Mouse (Mus musculus) spleen, adult 12 weeks (tissue): ENCODE data around the gene Dysf.

Experiments
- DNase-seq: peaks from one replicate; pipeline ENCODE4 v3.0.0; 2022; ENCODE audit warnings: low spot score

Gene Dysf

DNA sequence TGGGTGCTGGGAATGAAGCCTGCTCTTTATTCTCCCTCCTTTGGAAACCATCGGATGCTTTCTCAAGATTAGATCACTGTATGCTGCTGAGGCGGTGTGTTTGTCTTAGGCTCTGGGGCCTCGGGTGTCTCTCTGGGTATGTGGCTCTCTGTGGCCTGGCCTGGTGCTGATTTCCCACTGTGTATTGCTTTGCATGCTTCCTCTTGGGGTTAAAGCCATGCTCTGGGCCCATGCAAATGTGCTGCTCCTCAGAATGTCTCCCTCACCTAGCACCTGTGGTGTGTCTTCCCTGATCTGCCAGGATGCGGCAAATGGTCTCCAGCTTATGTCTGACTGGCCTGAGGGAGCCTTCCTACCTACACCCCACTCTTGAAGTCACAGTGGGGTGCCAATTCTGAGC lies 41.8 kb downstream of the Dysf start:
- DNase-seq = no peak

DNA sequence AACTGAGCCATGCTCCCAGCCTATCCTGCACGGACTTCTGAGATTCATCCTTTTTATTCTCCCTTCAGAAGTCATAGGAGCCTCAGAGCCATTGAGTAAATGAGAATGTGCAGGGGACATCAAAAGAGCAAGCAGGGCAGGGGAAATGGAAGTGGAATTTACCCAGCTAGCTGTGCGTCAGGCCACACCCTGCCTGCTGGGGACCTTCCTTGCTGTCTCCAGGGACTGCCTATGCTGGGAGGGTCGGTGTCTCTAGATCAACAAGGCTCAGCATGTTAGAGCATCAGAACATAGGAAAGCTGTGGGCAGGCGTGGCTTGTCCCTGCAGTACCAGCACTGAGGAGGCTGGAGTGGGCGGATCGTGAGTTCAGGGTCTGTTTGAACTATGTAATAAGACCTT lies 42.6 kb downstream of the Dysf start:
- DNase-seq = no peak

DNA sequence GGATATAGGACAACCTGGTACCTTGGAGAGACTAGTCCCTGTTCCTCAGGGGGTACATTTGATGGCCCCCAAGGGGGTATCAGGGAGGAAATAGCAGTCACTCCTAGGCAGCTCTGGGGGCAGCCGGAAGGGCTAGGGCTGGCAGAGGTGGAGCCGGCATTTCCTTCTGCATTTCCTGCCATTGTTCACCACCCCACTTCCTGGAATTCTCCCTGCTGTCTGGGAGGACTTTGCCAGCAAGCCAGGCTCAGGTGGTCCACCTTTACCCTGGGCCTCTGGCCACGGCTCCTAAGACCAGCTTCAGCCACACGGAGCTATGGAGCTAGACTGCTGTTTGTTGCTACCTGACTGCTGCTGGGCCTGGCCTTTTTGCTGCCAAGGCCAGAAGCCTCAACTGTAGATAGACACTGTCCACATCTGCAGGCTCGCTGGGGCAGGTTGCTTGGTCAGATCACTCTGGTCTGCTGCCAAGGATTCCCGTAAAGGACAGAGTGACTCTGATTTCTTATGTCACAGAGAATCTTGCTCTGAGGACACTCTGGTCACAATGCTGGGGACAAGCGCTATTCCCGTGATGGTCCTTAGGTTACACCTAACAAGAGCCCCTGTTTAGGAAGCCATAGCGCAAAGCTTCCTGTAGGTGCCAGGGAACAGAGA lies 45.6 kb downstream of the Dysf start:
- no peak for DNase-seq

DNA sequence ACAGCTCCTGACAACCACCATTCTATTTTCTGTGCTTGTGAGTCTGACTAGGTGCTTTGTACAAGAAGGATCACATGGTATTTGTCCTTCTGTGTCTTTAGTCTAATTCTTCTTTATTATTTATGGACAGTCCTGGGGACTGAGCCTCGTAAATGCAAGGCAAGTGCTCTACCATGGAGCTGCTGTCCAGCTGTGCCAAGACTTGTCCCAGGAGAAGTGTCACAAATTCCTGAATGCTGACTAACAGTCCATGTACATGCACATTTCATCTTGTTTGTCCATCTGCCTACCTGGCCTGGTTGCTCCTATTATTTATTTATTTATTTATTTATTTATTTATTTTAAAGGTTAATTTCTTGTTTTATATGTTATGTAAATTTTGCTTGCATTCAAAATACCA lies 47.2 kb downstream of the Dysf start:
- DNase-seq = no peak

DNA sequence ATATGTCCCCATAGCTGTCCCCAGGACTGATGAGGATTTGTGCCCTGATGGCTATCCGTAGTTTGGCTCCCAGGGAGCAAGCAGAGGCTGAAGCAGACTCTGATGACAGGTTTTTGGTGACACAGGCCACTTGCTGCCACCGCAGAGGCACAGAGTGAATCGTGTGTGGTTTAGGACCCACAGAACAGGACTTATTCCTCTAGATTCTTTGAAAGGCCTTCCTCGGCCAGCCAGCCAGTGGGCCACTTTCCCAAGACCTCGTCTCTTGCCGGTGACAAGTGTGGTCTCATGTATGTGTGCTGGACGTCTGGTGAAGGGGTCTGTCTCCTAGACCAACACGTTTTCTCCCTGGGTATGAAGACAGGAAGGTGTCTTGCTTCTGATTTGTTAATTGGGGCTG lies 48.8 kb downstream of the Dysf start:
- no peak for DNase-seq

DNA sequence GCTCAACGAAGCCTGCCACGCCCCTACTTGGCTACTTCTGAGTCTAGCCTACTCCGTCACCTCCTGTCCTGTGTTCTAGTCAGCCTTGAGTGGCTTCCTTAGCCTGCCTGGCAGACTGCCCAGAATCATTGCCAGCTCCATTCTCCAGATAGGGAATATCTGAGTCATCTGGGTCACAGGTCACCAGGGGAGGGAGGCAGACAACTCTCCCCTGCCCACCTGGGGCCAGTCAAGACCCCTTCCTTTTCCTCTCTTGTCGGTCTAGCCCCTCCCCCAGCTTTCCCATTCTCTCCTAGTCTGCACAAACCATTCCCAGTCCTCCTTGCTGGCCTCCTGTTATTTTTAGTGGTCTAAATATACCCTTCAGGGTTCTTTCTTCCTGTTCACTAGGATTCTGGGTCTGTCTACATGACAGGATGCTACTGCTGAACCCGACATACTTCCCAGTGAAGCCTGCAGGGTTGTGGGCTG lies 50.3 kb downstream of the Dysf start:
- no peak for DNase-seq

DNA sequence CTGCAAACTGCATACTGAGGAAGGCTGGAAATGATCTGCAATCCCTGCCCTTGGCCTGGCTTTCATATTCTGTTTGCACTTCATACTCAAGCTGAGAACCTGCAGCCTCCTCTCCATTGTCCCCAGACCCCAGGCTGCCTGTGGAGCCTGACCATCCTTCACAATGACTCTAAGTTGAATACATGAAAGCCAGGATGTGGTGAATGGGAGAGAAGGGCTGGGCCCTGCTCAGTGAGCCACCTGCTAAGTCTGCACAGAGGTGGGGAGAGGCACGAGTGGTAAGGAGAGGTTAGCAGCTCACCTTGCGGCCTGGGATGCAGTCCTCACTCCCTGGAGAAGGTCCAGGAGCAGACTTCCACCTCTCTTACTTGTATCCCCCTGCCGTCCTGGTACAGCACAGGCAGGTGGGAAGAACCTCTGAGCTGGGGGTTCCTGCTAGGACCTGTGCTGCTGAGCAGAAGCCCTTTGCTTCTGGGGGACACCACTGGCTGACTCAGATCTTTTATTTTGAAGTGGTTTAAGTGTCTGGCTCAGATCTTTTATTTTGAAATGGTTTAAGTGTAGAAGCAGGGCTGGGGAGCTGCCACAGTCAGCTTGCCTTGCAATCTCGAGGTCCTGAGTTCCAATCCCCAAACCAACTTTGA lies 51.5 kb downstream of the Dysf start:
- no peak for DNase-seq

DNA sequence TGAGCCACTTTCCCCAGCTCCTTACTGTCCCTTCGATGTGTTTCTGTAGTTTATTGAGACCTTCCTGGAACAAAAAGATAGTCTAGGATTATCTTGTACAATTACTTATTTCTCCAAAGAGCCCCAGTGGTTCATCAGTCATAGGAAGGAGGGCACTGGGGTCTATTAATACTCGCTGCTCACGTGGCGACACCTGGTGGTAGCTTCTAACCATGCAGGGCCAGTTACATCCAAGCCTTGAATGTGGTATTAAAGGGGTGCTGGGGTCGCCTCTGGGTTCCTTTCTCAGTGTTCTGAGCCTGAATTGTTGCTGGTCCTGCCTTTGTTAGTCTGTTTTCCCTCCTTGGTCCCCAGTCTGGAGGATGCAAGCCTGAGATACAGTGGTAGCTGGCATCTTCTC lies 52.9 kb downstream of the Dysf start:
- peak; percentile 9 for DNase-seq

DNA sequence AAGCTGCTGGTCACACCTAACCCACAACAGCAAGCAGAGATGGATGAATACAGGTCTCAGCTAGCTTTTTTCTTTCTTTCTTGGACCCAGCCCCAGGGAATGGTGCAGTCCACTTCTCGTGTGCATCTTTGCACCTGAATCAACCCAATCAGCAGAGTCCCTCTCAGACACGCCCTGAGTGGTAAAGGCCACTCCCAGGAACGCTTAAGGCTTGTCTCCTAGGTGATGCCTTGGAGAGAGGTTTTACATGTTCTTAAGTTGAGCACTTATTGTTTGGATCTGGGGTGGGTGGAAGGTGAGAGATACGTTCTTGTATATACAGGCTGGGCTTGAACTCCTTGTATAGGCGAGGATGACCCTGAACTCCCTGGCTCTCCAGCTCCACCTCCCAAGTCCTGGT lies 54.2 kb downstream of the Dysf start:
- no peak for DNase-seq

DNA sequence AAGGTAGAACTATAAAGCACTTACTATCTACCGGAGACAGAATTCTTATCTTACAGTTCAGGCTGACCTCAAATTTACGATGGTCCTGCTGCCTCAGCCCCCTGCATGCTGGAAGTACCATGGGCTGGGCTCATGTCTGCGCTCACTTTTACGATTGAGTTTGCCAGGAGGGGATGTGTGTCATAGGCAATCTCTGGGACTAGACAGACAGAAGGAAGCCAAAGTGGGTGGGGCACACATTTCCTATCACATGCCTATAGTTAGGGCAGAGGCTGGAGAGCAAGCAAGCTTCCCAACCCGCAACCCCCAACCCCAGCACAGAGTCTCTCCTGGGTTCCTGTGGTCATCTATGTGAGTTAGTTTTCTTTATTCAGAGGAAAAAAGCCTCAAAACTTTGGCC lies 59.8 kb downstream of the Dysf start:
- no peak for DNase-seq

DNA sequence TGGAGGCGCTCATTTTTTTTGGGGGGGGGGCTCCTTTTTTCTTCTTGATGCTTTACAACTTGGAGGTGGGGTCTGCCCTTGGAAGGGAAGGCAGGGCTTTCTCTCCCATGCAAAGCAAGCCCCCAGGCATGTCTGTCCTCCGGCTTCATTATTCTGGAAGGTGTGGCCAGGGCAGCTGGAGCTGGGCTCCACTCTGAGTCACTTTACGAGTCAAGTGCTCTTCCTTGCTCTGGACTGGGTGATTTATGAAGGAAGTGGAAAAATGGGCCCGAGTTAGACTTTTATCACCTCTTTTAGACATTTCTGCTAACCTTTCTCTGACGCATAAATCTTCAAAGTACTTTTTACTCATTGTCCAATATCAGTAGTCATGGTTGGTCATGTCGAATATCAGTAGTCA lies 61.9 kb downstream of the Dysf start:
- no peak for DNase-seq

DNA sequence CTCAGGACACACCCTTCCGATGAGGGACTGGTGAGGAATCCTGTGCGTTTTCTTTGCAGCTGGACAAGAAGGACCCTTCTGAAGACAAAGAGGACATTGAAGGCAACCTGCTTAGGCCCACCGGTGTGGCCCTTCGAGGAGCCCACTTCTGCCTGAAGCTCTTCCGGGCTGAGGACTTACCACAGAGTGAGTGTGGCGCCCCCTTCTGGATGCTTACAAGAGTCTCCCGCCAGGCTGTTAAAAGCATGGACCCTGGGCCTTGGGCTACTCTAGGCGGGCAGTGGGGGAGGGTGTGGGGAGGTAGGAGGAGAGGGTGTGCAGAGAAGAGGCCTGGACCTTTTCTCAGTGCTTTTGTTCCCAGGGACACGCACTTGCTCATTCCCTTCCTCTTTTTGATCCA lies 64.2 kb downstream of the Dysf start:
- no peak for DNase-seq

DNA sequence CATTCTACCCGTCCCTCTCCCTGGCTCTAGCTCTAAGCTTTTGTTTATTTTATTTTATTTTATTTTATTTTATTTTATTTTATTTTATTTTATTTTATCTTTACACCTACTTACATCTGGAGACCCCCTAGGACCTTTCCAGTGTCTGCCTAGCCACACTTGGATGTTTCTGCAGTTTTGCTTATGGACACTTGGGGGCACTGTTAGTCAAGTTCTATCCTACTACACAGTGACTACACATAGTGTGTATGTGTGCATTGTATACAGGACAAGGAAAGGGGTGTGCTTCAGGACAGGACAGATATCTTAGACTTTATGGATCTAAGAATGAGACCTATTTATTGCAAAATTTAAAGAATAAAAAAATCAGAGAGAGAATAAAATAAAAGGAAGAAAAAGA lies 69.8 kb downstream of the Dysf start:
- no peak for DNase-seq

DNA sequence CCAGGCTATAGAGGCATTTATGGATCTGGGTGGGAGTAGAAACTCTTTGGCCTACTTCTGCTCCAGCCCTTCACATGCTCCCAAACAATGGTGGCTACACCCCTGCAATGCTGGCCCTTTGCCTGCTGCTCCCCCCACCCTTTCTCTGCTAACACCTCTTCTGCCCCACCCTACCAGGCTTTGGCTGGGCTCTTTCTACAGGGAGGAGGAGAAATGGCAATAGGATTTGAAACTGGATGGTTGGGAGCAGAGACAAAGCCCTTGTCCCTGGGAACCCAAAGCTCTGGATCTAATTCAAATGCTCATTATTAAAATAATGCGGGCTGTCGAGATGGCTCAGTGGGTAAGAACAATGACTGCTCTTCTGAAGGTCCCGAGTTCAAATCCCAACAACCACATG lies 72.2 kb downstream of the Dysf start:
- no peak for DNase-seq

DNA sequence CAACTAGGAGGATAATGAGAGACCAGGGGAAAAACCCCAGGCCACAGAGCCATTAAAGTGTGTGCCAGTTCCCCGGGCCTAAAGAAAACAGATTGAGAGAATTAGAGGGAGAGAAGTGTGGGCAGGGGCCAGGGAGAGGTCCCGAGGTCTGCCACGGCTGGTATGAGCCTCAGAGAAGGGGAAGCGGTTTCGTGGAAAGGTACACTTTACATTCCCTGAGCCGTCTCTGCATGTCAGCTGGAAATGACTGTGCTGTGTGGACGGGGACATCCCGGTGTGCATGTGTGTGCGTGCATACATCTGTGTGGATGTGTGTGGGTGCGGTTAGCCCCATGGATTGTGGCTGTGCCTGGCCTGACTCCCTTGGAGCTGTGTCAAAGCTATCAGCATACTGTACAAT lies 76.4 kb downstream of the Dysf start:
- DNase-seq = no peak

DNA sequence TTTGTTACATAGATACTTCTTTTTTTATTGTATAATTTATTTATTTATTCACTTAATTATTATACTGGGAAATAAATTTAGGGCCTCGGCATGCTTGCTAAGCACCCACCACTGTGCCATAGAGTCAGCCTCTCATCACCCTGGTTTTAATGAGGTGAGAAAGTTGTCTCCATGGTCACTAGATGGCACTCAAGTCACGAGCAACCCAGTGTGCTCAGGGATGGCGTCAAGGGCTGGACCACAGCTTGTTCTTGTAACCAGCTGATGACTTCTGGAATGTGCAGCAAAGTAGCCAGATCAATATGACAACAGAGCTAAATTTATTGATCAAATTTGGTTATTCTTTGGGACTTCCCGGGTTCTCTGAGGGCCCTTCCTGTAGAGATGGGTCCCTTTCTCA lies 85.1 kb downstream of the Dysf start:
- DNase-seq = no peak

DNA sequence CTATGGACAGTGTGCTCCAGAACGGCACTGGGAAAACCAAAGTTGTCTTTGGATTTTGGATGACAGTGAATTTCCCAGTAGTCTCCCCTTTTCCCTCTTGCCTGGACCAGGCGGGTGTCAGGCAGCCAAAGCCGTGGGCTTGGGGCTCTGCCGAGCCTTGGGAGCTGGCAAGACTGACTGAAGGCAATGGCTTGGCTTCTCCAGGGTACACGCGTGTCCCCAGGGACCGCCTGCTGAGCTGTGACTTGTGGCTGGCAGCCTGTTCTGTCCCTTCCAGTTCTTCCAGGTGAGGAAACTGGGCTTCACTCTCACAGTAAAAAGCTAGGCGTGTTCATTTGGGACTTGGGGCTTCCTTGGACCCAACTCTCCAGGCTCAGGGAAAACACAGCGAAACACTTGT lies 86.1 kb downstream of the Dysf start:
- no peak for DNase-seq

DNA sequence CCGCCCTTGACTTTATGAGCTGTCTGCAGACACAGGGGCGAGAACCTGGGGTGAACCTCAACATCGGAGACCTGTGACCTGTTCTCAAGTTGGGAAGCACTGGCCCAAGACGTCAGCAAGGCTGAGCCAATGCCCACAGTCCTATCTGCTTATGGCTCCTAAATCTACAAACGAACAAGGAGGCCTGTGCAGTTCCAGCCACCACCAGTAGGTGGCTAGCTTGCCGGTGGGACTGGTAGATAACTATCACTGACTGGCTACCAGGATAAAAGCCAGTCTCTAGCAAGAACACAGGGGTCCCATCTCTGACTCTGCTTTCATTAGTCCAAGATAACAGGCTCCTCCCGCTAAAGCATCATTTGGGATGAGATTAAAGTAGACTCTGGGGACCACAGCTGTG lies 86.6 kb downstream of the Dysf start:
- peak; percentile 32 for DNase-seq

DNA sequence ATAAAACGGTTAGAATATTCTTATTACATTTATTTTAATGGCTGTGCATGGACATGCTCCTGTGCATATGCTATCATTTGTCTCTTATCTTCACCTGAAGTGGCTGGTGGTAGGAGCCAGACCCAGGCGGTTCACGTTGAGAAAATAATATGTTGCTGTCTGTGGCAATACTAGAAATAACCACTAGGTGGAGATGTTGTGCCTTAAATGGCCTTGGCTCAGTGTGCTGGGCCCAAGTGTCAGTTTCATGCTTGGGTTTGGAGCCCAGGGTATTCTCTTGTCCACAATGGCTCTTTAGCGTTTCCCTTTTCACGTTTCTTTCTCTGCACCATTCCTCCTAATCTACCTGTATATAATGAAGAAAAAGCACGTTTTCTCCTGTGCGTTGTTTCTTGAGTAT lies 87.5 kb downstream of the Dysf start:
- no peak for DNase-seq

DNA sequence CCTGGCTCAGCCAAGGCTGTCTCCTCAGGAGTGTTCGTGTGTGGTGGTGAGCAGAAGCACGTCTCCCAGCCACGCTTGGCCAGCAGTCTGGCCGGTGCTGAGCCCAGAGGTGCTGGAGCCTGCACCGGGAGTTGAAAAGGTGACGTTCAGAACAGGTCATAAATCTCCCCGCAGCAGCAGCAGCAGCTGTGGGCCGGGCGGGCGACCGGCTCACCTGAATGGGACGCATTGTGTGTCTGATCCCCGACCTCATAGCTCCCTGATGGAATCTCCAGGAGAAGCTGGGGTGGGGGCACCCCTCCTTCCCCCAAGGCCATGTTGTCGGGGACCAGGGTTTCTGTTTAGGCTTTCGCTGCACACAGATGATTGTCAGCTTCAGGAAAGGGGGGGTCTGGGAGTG lies 93.6 kb downstream of the Dysf start:
- DNase-seq = no peak

DNA sequence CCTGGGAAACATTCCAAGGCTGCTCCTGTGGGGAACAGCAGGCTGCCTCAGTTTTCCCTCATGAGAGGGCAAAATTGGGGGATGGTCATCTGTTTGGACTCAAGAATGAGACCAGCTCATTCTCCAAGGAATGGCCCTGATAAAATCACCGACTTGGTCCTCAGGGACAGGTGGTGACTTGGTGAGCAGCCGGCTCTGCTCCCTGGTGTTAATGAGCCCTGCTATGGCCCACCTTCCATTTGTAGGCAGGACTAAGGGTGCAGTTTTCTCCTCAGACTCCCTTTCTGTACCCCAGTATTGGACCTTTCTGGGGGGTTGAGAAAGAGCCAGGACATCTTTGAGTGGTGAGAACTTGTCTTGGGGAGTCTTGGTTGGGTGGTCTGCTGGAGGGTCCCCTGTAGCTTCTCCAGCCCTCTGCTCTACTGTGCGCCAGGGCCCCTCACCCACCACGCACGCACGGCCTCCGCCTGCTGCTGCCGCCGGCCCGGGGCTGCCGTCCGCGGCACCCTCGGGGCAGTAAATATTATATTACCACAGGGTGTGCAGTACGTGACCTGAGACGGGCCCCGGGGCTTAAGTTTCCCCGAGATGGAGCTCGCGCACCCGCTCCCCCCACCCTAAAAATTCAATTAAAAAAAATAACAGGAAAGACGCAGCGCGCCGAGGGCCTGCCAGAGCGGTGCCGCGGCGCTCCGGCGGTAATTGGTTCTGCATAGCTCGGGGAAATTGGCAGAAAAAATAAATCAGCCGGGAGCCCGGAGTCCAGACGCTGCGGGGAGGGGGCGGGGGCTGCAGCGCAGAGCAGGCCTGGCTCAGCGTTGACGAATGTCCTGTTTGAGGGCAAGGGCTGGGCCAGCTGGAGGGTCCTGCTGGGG lies 97.0 kb downstream of the Dysf start:
- no peak for DNase-seq

DNA sequence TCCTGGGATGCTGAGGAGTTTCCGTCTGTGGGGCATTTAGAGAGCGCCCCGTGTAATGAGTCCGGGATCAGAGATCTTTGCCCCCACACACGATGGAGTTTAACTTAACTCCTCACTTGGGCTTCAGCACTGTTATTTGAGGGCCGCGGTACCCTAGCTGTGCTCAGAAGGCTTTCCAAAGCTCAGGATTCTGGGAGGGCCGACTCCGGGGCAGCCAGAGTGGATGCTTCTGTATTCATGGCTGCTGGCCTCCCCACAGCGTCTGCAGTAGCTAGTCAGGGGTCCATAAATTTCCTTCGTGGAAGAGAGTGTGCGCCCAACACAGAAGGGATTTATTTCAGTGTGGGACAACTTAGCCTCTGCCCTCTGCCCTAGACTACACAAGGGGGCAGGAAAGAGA lies 97.7 kb downstream of the Dysf start:
- no peak for DNase-seq

DNA sequence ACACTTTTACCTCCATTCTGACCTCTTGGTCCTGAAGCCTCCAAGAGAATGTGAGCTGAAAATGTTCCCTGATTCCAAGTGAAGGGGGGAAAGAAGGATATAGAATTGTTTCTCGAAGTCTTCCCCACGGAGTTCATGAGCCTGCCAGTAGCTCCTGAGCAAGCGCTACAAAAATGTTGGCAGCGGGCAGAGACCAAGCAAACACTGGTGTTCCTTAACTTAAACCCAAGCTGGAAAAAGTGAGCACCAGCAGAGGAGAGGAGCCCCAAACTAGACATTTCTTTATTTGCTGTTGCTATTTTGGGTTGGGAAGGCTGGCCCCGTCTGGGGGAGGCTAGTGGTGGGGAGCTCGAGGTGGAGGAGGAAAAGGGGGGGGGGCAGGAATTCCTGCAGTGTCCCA lies 102.0 kb downstream of the Dysf start:
- no peak for DNase-seq
